Mouse (Mus musculus): Measurements from ENCODE around the gene Pde6h. TPM values are rescaled to one million over a fixed set of nuclear protein-coding genes. Genes with fewer than 3 reads are reported as not detected.

The Pde6h gene
- total RNA-seq, 2 experiments from 2014 or later = not detected

DNA sequence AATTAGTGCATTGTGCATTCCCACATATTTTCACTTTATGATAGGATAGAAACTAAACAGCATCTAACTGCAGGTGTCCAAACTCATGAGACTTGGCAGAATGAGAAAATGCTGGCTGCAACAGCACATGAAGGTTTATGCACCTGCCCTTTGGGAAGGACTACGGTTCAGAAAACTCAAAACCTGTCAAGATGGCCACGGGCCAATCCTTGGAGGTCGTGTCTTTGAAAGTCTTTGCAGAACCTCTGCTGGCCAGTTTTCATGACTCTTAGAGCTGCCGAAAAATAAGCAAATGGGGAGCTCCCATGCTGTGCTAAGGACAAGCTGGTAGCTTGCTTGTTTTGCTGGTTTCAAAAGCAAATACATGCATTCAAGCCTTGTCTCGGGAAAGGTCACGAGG, 90.7 kb downstream of the Pde6h start:
- DNase-seq (ENCODE audit: low spot score) = no peak

DNA sequence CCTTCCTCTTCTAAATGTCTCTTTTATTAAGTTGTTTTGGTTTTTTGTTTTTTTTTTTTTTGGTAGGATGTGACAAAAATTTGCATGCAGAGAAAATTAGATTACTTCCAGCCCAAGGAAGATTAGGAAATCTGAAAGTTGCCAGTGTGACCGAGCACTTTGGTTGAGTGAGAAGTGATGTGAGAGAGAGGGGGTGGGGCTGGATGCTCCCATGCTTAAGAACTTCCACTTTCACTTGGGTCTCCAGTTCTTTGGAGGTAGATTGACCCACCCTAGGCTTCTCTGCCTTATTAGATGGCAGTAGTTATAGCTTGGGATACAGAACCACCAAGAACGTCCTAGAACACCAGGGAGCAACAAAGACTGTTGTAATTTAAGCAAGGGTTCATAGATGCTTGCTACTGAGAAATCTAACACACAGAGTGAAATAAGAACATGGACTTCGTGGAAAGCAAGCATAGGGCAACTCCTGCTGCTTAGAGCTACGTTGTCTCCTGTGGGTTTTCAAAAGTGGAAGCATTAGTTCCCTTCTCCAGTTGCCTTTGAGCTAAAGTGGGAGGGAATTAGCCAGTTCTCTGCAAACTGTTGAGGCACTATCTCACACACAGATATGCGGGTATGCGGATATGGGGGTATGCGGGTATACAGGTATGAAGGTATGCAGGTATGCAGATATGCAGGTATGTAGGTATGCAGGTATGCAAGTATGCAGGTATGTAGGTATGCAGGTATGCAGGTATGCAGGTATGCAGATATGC, 93.8 kb downstream of the Pde6h start:
- no peak for DNase-seq (ENCODE audit: low spot score)

Other genes starting within 250 kb of the Pde6h start
- gene Gucy2c, start 142.1 kb upstream of the Pde6h start, total RNA-seq (2021) = not detected
- gene Hist4h4, start 119.4 kb upstream of the Pde6h start, total RNA-seq (2021) = 1 to 10 TPM; 3.7 to 4.9 TPM
- 10 to 100 TPM; 15.3 to 15.4 TPM for gene H2afj, start 115.6 kb upstream of the Pde6h start, total RNA-seq (2021)
- gene BC049715, start 96.2 kb upstream of the Pde6h start, total RNA-seq (2021) = under 1 TPM in 1 of 2 experiments, not detected in 1; 0.05 TPM
- gene Wbp11, start 95.6 kb upstream of the Pde6h start, total RNA-seq (2021) = 10 to 100 TPM; 52.4 to 52.7 TPM
- under 1 TPM; 0.21 to 0.28 TPM for gene Smco3, start 88.4 kb upstream of the Pde6h start, total RNA-seq (2021)
- not detected for gene Art4, start 66.1 kb upstream of the Pde6h start, total RNA-seq (2021)
- gene Mgp, start 48.0 kb upstream of the Pde6h start, total RNA-seq (2021) = 10 to 100 TPM; 51.3 to 68.0 TPM
- not detected for gene Erp27, start 1.7 kb upstream of the Pde6h start, total RNA-seq (2021)
- 10 to 100 TPM in 1 of 2 experiments, 1 to 10 TPM in 1; 5.8 to 10.9 TPM for gene Arhgdib, start 18.1 kb downstream of the Pde6h start, total RNA-seq (2021)
- 1 to 10 TPM in 1 of 2 experiments, under 1 TPM in 1; 0.78 to 1.2 TPM for gene Rerg, start 246.7 kb downstream of the Pde6h start, total RNA-seq (2021)